Mouse (Mus musculus) bone marrow, adult 2 months (tissue): ENCODE measurements at regions not wholly inside any gene's neighbourhood (a gene's known extent, or its start where the extent isn't known, plus 50 kb on each side); places are given as distances from the start of the nearest gene placed in this dataset.

ENCODE experiments used
- CTCF ChIP-seq: fragments of 200-500 bp; IDR thresholded peaks from 2 replicates; pipeline ENCODE4 v1.5.1; 2011; ENCODE audit warnings: low read length, control low read depth; ENCODE audit not compliant: control insufficient read depth, insufficient read depth
- POLR2A ChIP-seq: fragments of 200-500 bp; IDR thresholded peaks from 2 replicates; pipeline ENCODE4 v1.6.1; 2011; ENCODE audit warnings: low read depth, mild to moderate bottlenecking, control low read depth, low read length, borderline replicate concordance; ENCODE audit not compliant: control insufficient read depth

DNA sequence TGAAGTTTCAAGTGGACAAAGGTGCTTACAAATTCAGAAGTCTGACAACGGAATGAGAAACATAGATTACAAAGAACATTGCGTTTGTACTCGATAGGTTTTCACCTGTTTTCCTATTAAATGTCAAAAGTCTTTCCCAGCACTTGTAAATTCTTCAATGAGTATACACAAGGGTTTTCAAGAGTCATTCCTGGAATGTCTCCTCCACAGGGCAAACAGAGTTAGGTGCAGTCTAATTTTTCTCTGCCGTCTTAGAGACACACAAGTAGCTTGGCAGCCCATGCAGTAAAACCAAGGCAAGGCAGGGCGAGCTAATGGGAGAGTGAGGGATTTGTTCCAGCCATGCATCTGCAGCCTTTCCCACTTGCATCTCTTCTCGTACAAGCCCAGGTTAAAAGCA lies 516.6 kb upstream of the Atp11b start:
- no peak for TF ChIP-seq CTCF
- no peak for TF ChIP-seq POLR2A
